Mouse (Mus musculus): Measurements from ENCODE around the gene Gimap4. TPM values are rescaled to one million over a fixed set of nuclear protein-coding genes. Genes with fewer than 3 reads are reported as not detected.

Gene Gimap4
- polyA plus RNA-seq, 1 experiment, result 9.3 TPM

DNA sequence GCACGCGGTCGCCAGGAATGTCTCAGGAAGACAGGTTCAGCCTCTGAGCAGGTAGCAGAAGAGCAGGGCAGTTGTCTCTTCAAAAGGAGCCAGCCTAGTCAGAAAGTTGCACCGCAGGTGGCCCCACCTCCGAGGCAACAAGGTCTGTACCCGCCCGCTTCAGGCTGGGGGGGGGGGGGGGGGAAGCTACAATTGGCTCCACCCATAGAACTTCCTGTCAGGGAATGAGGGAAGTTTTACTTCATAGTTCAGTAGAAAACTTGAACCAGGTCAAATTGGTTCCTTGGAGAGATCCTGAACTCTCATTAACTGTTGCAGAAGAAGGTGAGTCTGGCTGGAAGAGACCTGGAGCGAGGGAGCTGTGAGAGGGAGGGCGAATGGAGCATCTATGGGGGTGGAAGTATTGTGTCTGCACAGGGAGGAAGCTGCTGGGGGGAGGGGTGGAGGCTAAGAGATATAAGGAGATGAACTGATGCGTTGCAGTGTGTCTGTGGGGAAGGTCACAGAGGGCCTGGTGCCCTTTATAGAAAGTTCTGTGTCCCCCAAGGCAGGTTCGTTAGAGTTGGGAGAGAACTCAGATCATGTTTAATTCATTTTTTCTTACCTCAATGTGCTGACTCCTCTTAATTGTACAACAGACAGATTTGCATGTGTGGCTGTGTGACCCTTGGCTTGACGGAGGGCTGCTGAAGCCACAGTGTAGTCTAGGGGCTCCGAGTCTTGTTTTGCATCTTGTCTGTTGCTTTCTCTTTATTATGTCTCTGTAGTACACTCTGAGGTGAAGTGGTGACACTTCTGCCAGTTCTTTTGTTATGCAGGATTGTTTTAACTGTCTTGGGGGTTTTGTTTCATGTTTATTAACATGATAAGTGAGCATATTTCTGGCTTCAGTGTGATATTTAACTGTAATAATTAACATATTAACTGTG is 8.2 kb upstream of the Gimap4 start, which contains the start of gene Gimap9:
TSS of gene Gimap9 (plus strand) at position 199 of the 929 bp plus-strand sequence.
- 11% methylated on average over 11 of the region's 13 CpGs for WGBS
- H3K4me3 ChIP-seq (ENCODE audit: low read depth, low read length), result peak within 1 kb of the TSS; percentile 68
- TF ChIP-seq POLR2A (IDR thresholded peaks at IDR 0.05; ENCODE audit: low read depth, low read length) (peak; percentile 61), CTCF (IDR thresholded peaks at IDR 0.05; ENCODE audit: extremely low read depth, insufficient read length, insufficient replicate concordance, low read depth, low read length) (no peak)
- no peaks in the 10 kb centered on the region for H3K27me3 ChIP-seq (ENCODE audit: control insufficient read depth, insufficient read depth, low read length)
- peak within 1 kb of the TSS; percentile 81 for H3K27ac ChIP-seq (ENCODE audit: insufficient read depth, low read depth, low read length)
- peaks cover 5% of the 10 kb centered on the region; the same call in 1 of the 2 replicates for H3K36me3 ChIP-seq (ENCODE audit: control insufficient read depth, insufficient read depth, low read length)
- H3K4me1 ChIP-seq (ENCODE audit: control insufficient read depth, insufficient read depth, insufficient read length, low read length), result peaks cover 5% of the 10 kb centered on the region; the same call in 1 of the 2 replicates

GRCm38 (mm10) chr6:48676860-48677415 is 7.4 kb upstream of the Gimap4 start:
- H3K36me3 ChIP-seq (ENCODE audit: control insufficient read depth, insufficient read depth, low read length), result peaks cover 5% of the 10 kb centered on the region; the same call in 1 of the 2 replicates
- H3K4me3 ChIP-seq (ENCODE audit: low read depth, low read length), result no peak overlapping the region; the same call in 1 of the 2 replicates
- H3K4me1 ChIP-seq (ENCODE audit: control insufficient read depth, insufficient read depth, insufficient read length, low read length), result peaks cover 5% of the 10 kb centered on the region; the same call in 1 of the 2 replicates
- TF ChIP-seq CTCF (IDR thresholded peaks at IDR 0.05; ENCODE audit: extremely low read depth, insufficient read length, insufficient replicate concordance, low read depth, low read length), result no peak
- no peak for TF ChIP-seq POLR2A (IDR thresholded peaks at IDR 0.05; ENCODE audit: low read depth, low read length)
- WGBS, result 38% methylated on average over 5 of the region's 5 CpGs
- H3K27me3 ChIP-seq (ENCODE audit: control insufficient read depth, insufficient read depth, low read length), result no peaks in the 10 kb centered on the region
- H3K27ac ChIP-seq (ENCODE audit: insufficient read depth, low read depth, low read length), result peak overlapping the region; percentile 20

DNA sequence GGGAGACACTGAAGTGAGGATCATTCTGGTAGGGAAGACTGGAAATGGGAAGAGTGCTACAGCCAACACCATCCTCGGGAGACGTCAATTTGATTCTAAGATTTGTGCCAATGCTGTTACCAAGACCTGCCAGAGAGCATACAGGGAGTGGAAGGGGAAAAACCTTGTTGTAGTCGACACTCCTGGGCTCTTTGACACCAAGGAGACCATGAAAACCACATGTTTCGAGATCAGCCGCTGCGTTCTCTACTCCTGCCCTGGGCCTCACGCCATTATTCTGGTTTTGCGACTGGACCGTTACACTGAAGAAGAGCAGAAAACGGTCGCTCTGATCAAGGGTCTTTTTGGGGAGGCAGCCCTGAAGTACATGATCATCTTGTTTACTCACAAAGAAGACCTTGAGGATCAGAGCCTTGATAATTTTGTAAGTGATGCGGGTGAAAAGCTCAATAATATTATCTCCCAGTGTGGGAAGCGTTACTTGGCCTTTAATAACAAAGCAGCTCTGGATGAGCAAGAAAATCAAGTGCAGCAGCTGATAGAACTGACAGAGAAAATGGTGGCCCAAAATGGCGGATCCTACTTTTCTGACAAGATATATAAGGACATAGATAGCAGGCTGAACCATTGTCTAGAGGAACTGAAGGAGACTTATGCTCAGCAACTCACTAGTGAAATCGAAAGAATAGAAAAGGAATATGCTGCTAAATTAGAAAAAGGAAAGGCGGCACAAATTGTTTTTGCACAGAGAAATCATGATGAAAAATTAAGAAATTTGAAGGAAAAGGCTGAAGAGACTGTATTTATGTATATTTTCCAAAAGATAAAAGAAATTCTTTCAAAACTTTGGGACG is 6.6 kb upstream of the Gimap4 start:
- peaks cover 5% of the 10 kb centered on the region; the same call in 1 of the 2 replicates for H3K4me1 ChIP-seq (ENCODE audit: control insufficient read depth, insufficient read depth, insufficient read length, low read length)
- 86% methylated on average over 17 of the region's 17 CpGs for WGBS
- TF ChIP-seq CTCF (IDR thresholded peaks at IDR 0.05; ENCODE audit: extremely low read depth, insufficient read length, insufficient replicate concordance, low read depth, low read length), result no peak
- no peak for TF ChIP-seq POLR2A (IDR thresholded peaks at IDR 0.05; ENCODE audit: low read depth, low read length)
- peak overlapping the region; percentile 39 for H3K4me3 ChIP-seq (ENCODE audit: low read depth, low read length)
- peak overlapping the region; percentile 63 for H3K27ac ChIP-seq (ENCODE audit: insufficient read depth, low read depth, low read length)
- H3K36me3 ChIP-seq (ENCODE audit: control insufficient read depth, insufficient read depth, low read length), result peaks cover 5% of the 10 kb centered on the region; the same call in 1 of the 2 replicates
- no peaks in the 10 kb centered on the region for H3K27me3 ChIP-seq (ENCODE audit: control insufficient read depth, insufficient read depth, low read length)

- Histone ChIP-seq H3K27ac (ENCODE audit: insufficient read depth, low read depth, low read length) (peak overlapping the region; percentile 22; the same call in 1 of the 2 replicates), H3K36me3 (ENCODE audit: control insufficient read depth, insufficient read depth, low read length) (peaks cover 5% of the 10 kb centered on the region; the same call in 1 of the 2 replicates)
- 74% methylated on average over 4 of the region's 4 CpGs for WGBS
Measured at GRCm38 (mm10) chr6:48678391-48678790, 6.0 kb upstream of the Gimap4 start.

DNA sequence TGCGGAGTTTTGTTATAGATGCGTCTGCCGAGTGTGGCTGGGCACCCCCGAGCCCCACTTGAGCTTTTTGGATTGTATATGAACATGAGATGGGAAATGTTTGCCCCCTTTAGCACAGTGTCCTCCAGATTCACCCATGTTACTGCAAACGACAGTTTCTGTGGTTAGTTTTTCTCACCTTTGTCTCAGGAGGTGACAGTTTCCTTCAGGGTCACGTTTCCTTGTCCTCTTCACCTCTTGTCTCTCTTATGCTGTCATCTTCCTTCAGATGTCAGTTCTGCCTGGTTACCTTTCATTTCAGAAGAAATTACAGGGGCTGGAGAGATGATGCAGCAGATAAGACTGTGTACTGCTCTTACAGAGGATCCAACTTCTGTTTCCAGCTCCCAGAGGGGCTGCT is 4.6 kb upstream of the Gimap4 start:
- Histone ChIP-seq H3K36me3 (ENCODE audit: control insufficient read depth, insufficient read depth, low read length) (peaks cover 5% of the 10 kb centered on the region; the same call in 1 of the 2 replicates), H3K27ac (ENCODE audit: insufficient read depth, low read depth, low read length) (peak overlapping the region; percentile 43; the same call in 1 of the 2 replicates), H3K27me3 (ENCODE audit: control insufficient read depth, insufficient read depth, low read length) (no peaks in the 10 kb centered on the region), H3K4me1 (ENCODE audit: control insufficient read depth, insufficient read depth, insufficient read length, low read length) (peaks cover 4% of the 10 kb centered on the region; the same call in 1 of the 2 replicates), H3K4me3 (ENCODE audit: low read depth, low read length) (no peak overlapping the region)
- TF ChIP-seq POLR2A (IDR thresholded peaks at IDR 0.05; ENCODE audit: low read depth, low read length) (no peak), CTCF (IDR thresholded peaks at IDR 0.05; ENCODE audit: extremely low read depth, insufficient read length, insufficient replicate concordance, low read depth, low read length) (no peak)
- WGBS, result 81% methylated on average over 6 of the region's 6 CpGs

More at GRCm38 (mm10) chr6:48678391-48678790, 6.0 kb upstream of the Gimap4 start:
- no peak overlapping the region for H3K4me3 ChIP-seq (ENCODE audit: low read depth, low read length)
- TF ChIP-seq POLR2A (IDR thresholded peaks at IDR 0.05; ENCODE audit: low read depth, low read length), result no peak
- TF ChIP-seq CTCF (IDR thresholded peaks at IDR 0.05; ENCODE audit: extremely low read depth, insufficient read length, insufficient replicate concordance, low read depth, low read length), result no peak
- peaks cover 5% of the 10 kb centered on the region; the same call in 1 of the 2 replicates for H3K4me1 ChIP-seq (ENCODE audit: control insufficient read depth, insufficient read depth, insufficient read length, low read length)
- no peaks in the 10 kb centered on the region for H3K27me3 ChIP-seq (ENCODE audit: control insufficient read depth, insufficient read depth, low read length)

DNA sequence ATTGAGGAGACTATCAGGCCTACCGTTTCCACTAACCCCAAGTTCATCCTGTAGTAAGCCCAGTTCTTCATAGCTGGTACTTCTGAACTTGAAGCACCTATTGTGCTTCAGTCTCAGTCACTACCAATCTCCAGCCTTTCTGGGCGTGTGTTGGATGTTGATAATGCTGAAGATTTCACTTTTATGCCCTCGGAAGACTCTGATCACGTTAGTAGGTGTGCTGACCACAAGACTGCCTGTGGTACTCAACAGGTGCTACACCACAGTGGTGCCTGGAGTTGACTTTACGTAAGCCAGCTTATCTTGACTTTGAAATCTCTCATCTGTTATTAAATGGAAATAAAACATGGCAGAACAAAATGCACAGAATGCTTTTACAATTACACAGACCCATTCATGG is 3.9 kb upstream of the Gimap4 start:
- WGBS, result 67% methylated on average over 5 of the region's 5 CpGs
- no peak overlapping the region for H3K4me3 ChIP-seq (ENCODE audit: low read depth, low read length)
- peak overlapping the region; percentile 5; the same call in 1 of the 2 replicates for H3K27ac ChIP-seq (ENCODE audit: insufficient read depth, low read depth, low read length)
- H3K27me3 ChIP-seq (ENCODE audit: control insufficient read depth, insufficient read depth, low read length), result no peaks in the 10 kb centered on the region
- peaks cover 5% of the 10 kb centered on the region; the same call in 1 of the 2 replicates for H3K36me3 ChIP-seq (ENCODE audit: control insufficient read depth, insufficient read depth, low read length)
- TF ChIP-seq CTCF (IDR thresholded peaks at IDR 0.05; ENCODE audit: extremely low read depth, insufficient read length, insufficient replicate concordance, low read depth, low read length) (no peak), POLR2A (IDR thresholded peaks at IDR 0.05; ENCODE audit: low read depth, low read length) (no peak)
- H3K4me1 ChIP-seq (ENCODE audit: control insufficient read depth, insufficient read depth, insufficient read length, low read length), result 0 out of 2 replicates have a peak, but pooled peaks cover 1% of the 10 kb centered on the region

Data from small intestine, adult 2 months (tissue).